Mouse (Mus musculus) CH12.LX (cell line): ENCODE data around the gene Rims1.

ENCODE experiments used
- CTCF ChIP-seq, 2 experiments: IDR thresholded peaks in 1 of 2; conservative IDR thresholded peaks in 1 of 2; 2 replicates each; pipeline ENCODE4 v1.5.1; 2011 to 2012; ENCODE audit warnings: low read depth in 2 of 2, low read length in 2 of 2, improper control_type of control experiment in 1 of 2, inconsistent platforms in 1 of 2, mild to moderate bottlenecking in 1 of 2, moderate library complexity in 1 of 2
- E2F4 ChIP-seq: IDR thresholded peaks from 2 replicates; pipeline ENCODE4 v1.6.1; 2011; ENCODE audit warnings: low read depth, low read length, improper control_type of control experiment; ENCODE audit not compliant: insufficient replicate concordance
- MAFK ChIP-seq: IDR thresholded peaks from 2 replicates; pipeline ENCODE4 v1.6.1; 2011; ENCODE audit warnings: low read length, improper control_type of control experiment; ENCODE audit not compliant: insufficient replicate concordance
- POLR2A ChIP-seq: IDR thresholded peaks from 2 replicates; pipeline ENCODE4 v1.6.1; 2011; ENCODE audit warnings: low read depth, mild to moderate bottlenecking, improper control_type of control experiment, low read length
- TBP ChIP-seq: conservative IDR thresholded peaks from 2 replicates; pipeline ENCODE4 v1.6.1; 2011; ENCODE audit warnings: low read depth, low read length, improper control_type of control experiment
- USF1 ChIP-seq: IDR thresholded peaks from 2 replicates; pipeline ENCODE4 v1.6.1; 2014; ENCODE audit warnings: low read depth, mild to moderate bottlenecking, inconsistent platforms, low read length, improper control_type of control experiment
- ZKSCAN1 ChIP-seq: IDR thresholded peaks from 2 replicates; pipeline ENCODE4 v1.6.1; 2012; ENCODE audit warnings: low read depth, inconsistent platforms, low read length, improper control_type of control experiment, borderline replicate concordance
- ZNF384 ChIP-seq: IDR thresholded peaks from 2 replicates; pipeline ENCODE4 v1.6.1; 2012; ENCODE audit warnings: low read depth, low read length, improper control_type of control experiment, inconsistent platforms

DNA sequence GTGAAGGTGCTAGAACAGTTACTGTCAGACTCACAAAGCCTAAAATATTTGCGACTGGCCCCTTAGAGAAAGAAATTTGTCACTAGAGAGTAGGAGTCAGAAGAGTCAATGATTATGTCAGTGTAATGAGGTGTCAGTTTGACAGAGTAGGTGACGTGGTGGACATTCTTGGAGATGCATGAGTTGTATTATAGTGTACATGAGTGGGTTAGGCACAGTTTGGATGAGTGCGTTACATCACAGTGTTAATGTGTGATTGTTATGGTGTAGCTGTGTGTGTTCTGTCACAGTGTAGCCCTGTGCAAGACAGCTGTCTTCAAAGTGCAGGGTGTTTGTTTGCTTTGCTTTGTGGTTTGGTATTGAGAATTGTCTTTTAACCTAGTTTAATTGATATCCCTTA, 226.3 kb downstream of the Rims1 start:
- TF ChIP-seq ZKSCAN1 (no peak), POLR2A (no peak), USF1 (no peak), TBP (no peak), CTCF (conservative IDR thresholded peaks at IDR 0.05 in 1 of 2, IDR thresholded peaks at IDR 0.05 in 1 of 2; ENCODE audit: low read depth in 2 of 2, low read length in 2 of 2) (no peak), ZNF384 (no peak), MAFK (no peak), E2F4 (no peak)
